Mouse (Mus musculus) retina, postnatal 1 day (tissue): Measurements from ENCODE around the gene Tnnc2.

Experiments used
- DNase-seq: peaks from one replicate; pipeline ENCODE4 v3.0.0-alpha.2; 2012

Gene Tnnc2

DNA sequence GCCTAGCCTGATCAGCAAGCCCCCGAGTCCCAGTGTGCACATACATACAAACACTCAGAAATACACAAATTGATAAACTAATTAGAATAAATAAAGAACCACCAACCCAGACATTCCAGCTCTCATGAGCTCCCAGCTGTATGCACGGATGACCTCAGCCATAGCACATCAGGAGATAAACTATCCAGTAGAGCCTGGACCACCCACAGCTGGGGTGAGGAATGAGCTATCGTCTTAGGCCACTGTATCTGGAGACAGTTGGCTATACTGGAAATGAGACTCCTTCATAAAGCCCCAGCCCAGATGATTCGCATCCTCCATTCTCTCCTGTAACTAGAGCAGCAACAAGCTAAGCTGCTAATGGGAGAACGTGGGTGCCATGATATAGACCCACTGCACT is 44.9 kb downstream of the Tnnc2 start:
- DNase-seq, result no peak

DNA sequence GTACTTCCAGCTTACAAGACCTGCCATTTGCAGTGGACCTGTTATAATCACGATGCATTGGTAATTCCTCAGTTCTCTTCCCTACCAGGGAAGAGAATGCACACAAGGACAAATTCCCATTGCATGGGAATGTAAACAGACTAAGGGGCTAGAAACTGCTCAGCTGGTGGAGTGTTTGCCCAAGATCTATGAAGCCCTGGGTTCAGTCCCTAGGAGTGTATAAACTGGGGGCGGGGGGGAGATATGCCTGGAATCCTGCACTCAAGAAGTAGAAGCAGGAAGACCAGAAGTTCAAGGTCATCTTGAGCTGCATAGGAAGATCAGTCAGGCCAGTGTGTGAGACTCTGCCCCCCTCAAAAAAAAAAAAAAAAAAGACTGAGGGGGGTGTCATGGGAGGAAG is 46.5 kb downstream of the Tnnc2 start:
- no peak for DNase-seq

DNA sequence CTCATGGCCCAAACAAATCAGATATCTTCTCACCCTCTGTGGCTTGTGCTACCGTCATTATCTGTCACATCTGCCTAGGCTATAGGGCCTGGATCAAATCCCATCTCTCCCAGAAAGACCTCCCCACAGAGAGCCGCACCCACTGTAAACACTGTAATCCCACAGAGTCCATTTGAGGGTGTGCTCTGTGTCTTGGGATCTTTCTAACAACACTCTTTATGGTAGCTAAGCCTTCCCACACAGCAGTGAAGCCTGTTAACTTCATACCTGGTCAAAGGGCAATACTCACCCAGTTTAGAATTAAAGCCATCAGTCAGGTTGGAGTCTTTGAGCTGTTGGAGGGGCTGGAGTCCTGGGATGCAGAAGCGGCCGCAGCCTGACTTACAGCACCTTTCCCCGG is 48.0 kb downstream of the Tnnc2 start:
- DNase-seq, result no peak
